Mouse (Mus musculus) hindbrain, postnatal 0 days (tissue): ENCODE data around the gene Ctsh. TPM values are rescaled to one million over a fixed set of nuclear protein-coding genes. Genes with fewer than 3 reads are reported as not detected.
"Not testable (repeated sequence)": the region's sequence is repeated elsewhere in the genome, so short reads cannot be mapped to it uniquely, and the experiment has no call there.

Source experiments
- ATAC-seq: fragments of 200-750 bp; cut with Nextera tagmentation; 2 replicates; pipeline ENCODE4 v1.8.0; 2017; ENCODE audit warnings: mild to moderate bottlenecking, moderate TSS enrichment, moderate library complexity
- DNase-seq: peaks from one replicate; pipeline ENCODE4 v3.0.0-alpha.2; 2015; ENCODE audit warnings: low spot score
- H3K27ac ChIP-seq: fragments of 300-500 bp; sonication (generic); 2 replicates; pipeline ENCODE4 v1.5.1; 2014; ENCODE audit warnings: mild to moderate bottlenecking
- H3K27me3 ChIP-seq: fragments of 300-500 bp; sonication (generic); 2 replicates; pipeline ENCODE4 v1.6.1; 2014; ENCODE audit warnings: low read length, mixed read lengths; ENCODE audit not compliant: insufficient read depth
- H3K36me3 ChIP-seq: fragments of 300-500 bp; sonication (generic); 2 replicates; pipeline ENCODE4 v1.6.1; 2014; ENCODE audit warnings: low read length, mixed read lengths; ENCODE audit not compliant: insufficient read depth
- H3K4me1 ChIP-seq: fragments of 300-500 bp; sonication (generic); 2 replicates; pipeline ENCODE4 v1.6.1; 2014; ENCODE audit warnings: antibody characterized with exemption, low read length, mixed read lengths; ENCODE audit not compliant: insufficient read depth
- H3K4me2 ChIP-seq: fragments of 300-500 bp; sonication (generic); 2 replicates; pipeline ENCODE4 v1.6.1; 2014; ENCODE audit warnings: low read depth, mild to moderate bottlenecking, low read length, moderate library complexity, mixed read lengths
- H3K4me3 ChIP-seq: fragments of 300-500 bp; sonication (generic); 2 replicates; pipeline ENCODE4 v1.5.1; 2014; ENCODE audit warnings: low read length
- H3K9ac ChIP-seq: fragments of 300-500 bp; sonication (generic); replicated peaks from 2 replicates; pipeline ENCODE4 v1.6.1; 2014; ENCODE audit warnings: mild to moderate bottlenecking, low read length, moderate library complexity, mixed read lengths
- H3K9me3 ChIP-seq: fragments of 300-500 bp; sonication (generic); 2 replicates; pipeline ENCODE4 v1.6.1; 2016; ENCODE audit warnings: low read length, mixed read lengths
- CTCF ChIP-seq: IDR thresholded peaks from 2 replicates; pipeline ENCODE4 v1.5.1; 2016; ENCODE audit warnings: antibody characterized with exemption, control low read depth, low read depth
- WGBS: fragments of 180-500 bp; shearing (Covaris S2); extraction: QIAGEN DNeasy Blood & Tissue Kit; methylation state at CpG from one replicate; pipeline ENCODE4 v1.1.7; 2014; 5-methylcytosine and 5-hydroxymethylcytosine counted together
- polyA plus RNA-seq: library from polyadenylated mRNA; unstranded; fragments of >200 nt; fragmentation: Nextera tagmentation; extraction: Ambion mirVana; gene quantifications from 2 replicates; pipeline ENCODE4 v1.2.1, GENCODE M21; 2015
- total RNA-seq: library from RNA; depleted of rRNA; stranded (reverse); fragments of >200 nt; gene quantifications from 2 replicates; pipeline ENCODE4 v1.2.3, GENCODE M21; 2014

The Ctsh gene
- total and polyA plus RNA-seq, 2 experiments from 2014 or later = 31.5 to 45.0 TPM

- Histone ChIP-seq H3K4me3 (no peak overlapping the region), H3K27ac (no peak overlapping the region), H3K4me2 (no peak overlapping the region), H3K9me3 (no peaks in the 10 kb centered on the region), H3K4me1 (no peaks in the 10 kb centered on the region), H3K36me3 (no peaks in the 10 kb centered on the region), H3K27me3 (no peaks in the 10 kb centered on the region), H3K9ac (no peak overlapping the region)
- WGBS = 89% methylated on average over 6 of the region's 6 CpGs
- no peak for DNase-seq
- no peak for TF ChIP-seq CTCF
- ATAC-seq = no peak
Measured at GRCm38 (mm10) chr9:90068786-90069185, 14.8 kb downstream of the Ctsh start.

DNA sequence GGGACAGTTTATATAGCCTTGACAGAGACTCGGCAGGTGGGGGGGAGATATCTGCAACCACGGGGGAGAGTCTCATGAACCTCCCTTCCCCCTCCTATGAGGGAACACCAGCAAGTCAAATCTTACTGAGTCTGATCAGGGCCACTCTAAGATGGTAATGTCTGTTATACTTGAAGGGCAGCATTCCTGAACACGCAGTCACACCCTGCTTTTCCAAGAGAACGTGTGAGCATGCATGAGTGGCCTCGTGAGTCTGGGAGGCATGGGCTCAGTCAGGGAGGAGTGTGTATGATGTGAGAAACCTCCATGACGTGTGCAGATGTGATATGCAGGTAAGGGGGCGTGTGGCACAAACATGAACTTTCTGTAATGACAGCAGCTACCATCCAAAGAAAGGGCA, 15.5 kb downstream of the Ctsh start:
- DNase-seq (no peak), ATAC-seq (no peak)
- no peaks in the 10 kb centered on the region for H3K36me3 ChIP-seq
- no peak overlapping the region for H3K4me2 ChIP-seq
- H3K9me3 ChIP-seq = no peaks in the 10 kb centered on the region
- no peak for TF ChIP-seq CTCF
- WGBS = 84% methylated on average over 7 of the region's 7 CpGs
- H3K4me3 ChIP-seq = no peak overlapping the region
- no peak overlapping the region for H3K9ac ChIP-seq
- no peaks in the 10 kb centered on the region for H3K27me3 ChIP-seq
- no peaks in the 10 kb centered on the region for H3K4me1 ChIP-seq
- no peak overlapping the region for H3K27ac ChIP-seq

DNA sequence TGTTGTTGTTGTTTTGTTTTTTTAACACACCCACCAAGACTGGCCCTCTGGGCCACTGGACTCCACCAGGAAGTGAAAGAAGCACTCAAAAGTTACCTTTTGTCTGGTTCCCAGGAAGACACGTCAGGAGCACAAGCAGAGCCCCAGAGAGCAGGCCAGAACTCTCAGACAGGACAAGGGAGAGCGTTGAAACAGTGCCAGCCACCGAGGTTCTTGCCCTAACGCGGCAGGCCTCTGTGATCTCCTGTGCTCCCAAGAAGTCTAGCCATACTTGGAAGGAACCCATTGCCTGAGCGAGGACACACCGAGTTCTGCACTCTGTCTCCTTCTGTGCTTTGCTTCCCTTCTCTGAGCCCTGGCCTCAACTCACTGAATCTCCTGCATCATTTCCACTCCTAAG, 16.2 kb downstream of the Ctsh start:
- Histone ChIP-seq H3K9ac (no peak overlapping the region), H3K4me3 (no peak overlapping the region), H3K27ac (no peak overlapping the region), H3K4me1 (no peaks in the 10 kb centered on the region), H3K27me3 (no peaks in the 10 kb centered on the region), H3K36me3 (no peaks in the 10 kb centered on the region), H3K4me2 (no peak overlapping the region), H3K9me3 (no peaks in the 10 kb centered on the region)
- DNase-seq (no peak), ATAC-seq (no peak)
- TF ChIP-seq CTCF = no peak
- 77% methylated on average over 7 of the region's 7 CpGs for WGBS

DNA sequence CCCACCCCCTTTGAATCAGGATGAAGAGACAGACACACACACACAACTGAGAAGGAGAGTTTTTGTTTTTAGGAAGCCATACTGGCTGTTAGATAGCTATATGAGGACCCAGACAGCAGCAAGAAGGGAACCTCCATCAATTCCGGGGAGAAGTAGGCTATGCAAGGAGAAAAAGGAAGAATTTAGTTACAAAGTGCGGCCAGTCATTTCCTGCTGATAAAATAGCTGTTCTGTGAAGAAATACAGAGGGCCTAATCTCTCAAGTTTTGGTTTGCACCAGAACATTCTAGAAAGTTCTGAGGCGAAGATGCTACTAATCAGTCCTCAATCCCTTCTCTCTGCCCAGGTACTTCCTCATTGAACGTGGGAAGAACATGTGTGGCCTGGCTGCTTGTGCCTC, 21.4 kb downstream of the Ctsh start:
- 91% methylated on average over 4 of the region's 4 CpGs for WGBS
- TF ChIP-seq CTCF = no peak
- H3K9me3 ChIP-seq = no peaks in the 10 kb centered on the region
- no peak overlapping the region for H3K4me3 ChIP-seq
- H3K27ac ChIP-seq = no peak overlapping the region
- no peaks in the 10 kb centered on the region for H3K27me3 ChIP-seq
- DNase-seq (no peak), ATAC-seq (no peak)
- no peaks in the 10 kb centered on the region for H3K4me1 ChIP-seq
- no peak overlapping the region for H3K9ac ChIP-seq
- H3K4me2 ChIP-seq = no peak overlapping the region
- no peaks in the 10 kb centered on the region for H3K36me3 ChIP-seq

- no peaks in the 10 kb centered on the region for H3K4me1 ChIP-seq
- H3K4me3 ChIP-seq = no peak overlapping the region
- no peak overlapping the region for H3K27ac ChIP-seq
- no peaks in the 10 kb centered on the region for H3K27me3 ChIP-seq
- ATAC-seq (no peak), DNase-seq (no peak)
- 79% methylated on average over 5 of the region's 5 CpGs for WGBS
- H3K36me3 ChIP-seq = no peaks in the 10 kb centered on the region
- H3K9me3 ChIP-seq = no peaks in the 10 kb centered on the region
- no peak overlapping the region for H3K4me2 ChIP-seq
- no peak for TF ChIP-seq CTCF
- no peak overlapping the region for H3K9ac ChIP-seq
Measured at GRCm38 (mm10) chr9:90076131-90076530, 22.2 kb downstream of the Ctsh start.

DNA sequence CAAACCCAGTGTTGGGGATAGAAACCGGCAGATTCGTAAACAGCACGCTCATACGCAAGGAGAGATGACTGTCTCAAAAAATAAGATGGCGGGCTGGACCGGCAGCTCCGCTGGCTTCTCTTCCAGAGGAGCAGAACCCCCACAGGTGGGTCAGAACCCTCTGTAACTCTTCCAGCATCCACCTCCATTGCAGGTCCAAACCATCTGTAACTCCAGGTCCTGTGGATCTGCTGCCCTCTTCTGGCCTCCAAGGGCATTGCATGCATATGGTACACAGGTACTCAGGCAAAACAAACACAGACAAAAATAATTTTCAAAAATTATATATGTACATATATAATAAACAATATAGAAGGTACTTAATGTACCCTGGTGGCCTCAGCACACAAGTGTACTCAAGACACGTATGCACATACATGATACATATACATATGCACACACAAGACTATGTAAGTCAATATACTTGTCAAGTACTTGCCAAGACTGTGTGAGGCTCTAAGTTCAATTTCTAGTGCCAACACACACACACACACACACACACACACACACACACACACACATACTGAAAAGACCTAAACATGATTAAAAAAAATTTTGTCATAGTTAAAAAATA, 23.0 kb downstream of the Ctsh start:
- no peak overlapping the region for H3K4me3 ChIP-seq
- H3K4me1 ChIP-seq = no peaks in the 10 kb centered on the region
- ATAC-seq (peak; percentile 46), DNase-seq (peak; percentile 54)
- no peaks in the 10 kb centered on the region for H3K9me3 ChIP-seq
- H3K27ac ChIP-seq = no peak overlapping the region
- H3K36me3 ChIP-seq = no peaks in the 10 kb centered on the region
- no peaks in the 10 kb centered on the region for H3K27me3 ChIP-seq
- peak; percentile 88 for TF ChIP-seq CTCF
- 61% methylated on average over 8 of the region's 8 CpGs for WGBS
- H3K4me2 ChIP-seq = no peak overlapping the region
- H3K9ac ChIP-seq = no peak overlapping the region

DNA sequence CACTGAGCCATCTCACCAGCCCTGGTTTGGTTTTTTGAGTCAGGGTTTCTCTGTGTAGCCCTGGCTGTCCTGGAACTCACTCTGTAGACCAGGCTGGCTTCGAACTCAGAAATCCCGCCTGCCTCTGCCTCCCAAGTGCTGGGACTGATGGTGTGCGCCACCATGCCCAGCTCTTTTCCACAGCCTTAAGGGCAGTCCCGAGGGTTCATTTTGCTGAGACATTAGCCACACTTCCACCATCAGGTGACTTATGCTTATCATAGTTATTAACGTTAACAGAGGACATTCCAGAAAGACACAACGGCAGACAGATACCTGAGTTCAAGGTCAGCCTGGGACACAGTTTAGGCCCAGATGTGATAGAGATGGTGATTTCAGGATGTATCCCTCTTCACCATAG, 28.0 kb downstream of the Ctsh start:
- WGBS = 91% methylated on average over 6 of the region's 6 CpGs
- not testable (repeated sequence) for H3K27ac ChIP-seq

More for the DNA sequence above, 28.0 kb downstream of the Ctsh start:
- ATAC-seq, H3K9me3 ChIP-seq, H3K36me3 ChIP-seq, H3K27me3 ChIP-seq, DNase-seq, H3K4me3 ChIP-seq, H3K4me1 ChIP-seq, H3K9ac ChIP-seq, H3K4me2 ChIP-seq: not testable (repeated sequence)
